Mouse (Mus musculus) liver, embryonic 14.5 days (tissue): ENCODE data around the gene Tiam2.

ENCODE experiments used
- CTCF ChIP-seq: IDR thresholded peaks from 2 replicates; pipeline ENCODE4 v1.5.1; 2016; ENCODE audit warnings: antibody characterized with exemption, low read depth, control low read depth
- EP300 ChIP-seq: IDR thresholded peaks from 2 replicates; pipeline ENCODE4 v1.6.1; 2016; ENCODE audit warnings: antibody characterized with exemption, low read depth

DNA sequence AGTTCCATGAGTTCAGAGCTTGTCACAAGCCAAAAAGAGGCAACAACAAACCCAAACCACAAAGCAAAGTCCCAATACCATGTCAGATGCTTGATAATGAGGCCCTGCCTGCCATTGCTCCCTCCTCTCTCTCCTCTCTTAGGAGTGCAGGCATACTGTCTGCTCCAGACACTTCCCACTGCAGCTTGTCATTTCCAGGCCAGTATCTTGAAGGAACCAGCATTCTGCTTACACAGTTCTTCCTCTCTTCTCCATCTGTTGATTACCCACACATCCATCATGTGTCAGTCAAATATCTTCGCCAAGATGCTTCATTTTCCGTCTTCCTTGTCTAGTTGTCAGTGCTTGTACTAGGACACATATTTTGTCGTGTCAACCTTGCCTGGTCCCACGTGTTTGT is 2.4 kb downstream of the Tiam2 start:
- TF ChIP-seq CTCF (no peak), EP300 (no peak)
